Mouse (Mus musculus): ENCODE results near the gene Slc25a41. TPM values are rescaled to one million over a fixed set of nuclear protein-coding genes. Genes with fewer than 3 reads are reported as not detected.
A peak's percentile ranks its signal among the peaks of the same experiment; 100 is the strongest.

The Slc25a41 gene
- total RNA-seq, 2 experiments from 2014 or later, result not detected

- peak; percentile 86 for DNase-seq
Observed at GRCm38 (mm10) chr17:56990115-56990746, 51.2 kb downstream of the Slc25a41 start, which contains the start of gene Clpp. Clpp (plus strand) TSS chr17:56990305.

GRCm38 (mm10) chr17:56989467-56990114, 51.9 kb downstream of the Slc25a41 start:
- peak; percentile 62 for DNase-seq

- DNase-seq, result no peak
Observed at GRCm38 (mm10) chr17:56988921-56989430, 52.5 kb downstream of the Slc25a41 start.

- DNase-seq, result no peak
Observed at GRCm38 (mm10) chr17:56988441-56988840, 53.0 kb downstream of the Slc25a41 start.

- DNase-seq, result no peak
Observed at GRCm38 (mm10) chr17:56986105-56986805, 55.2 kb downstream of the Slc25a41 start.

GRCm38 (mm10) chr17:56985656-56986055, 55.8 kb downstream of the Slc25a41 start:
- no peak for DNase-seq

- DNase-seq, result no peak
Observed at GRCm38 (mm10) chr17:56984886-56985285, 56.6 kb downstream of the Slc25a41 start.

Other genes starting within 250 kb of the Slc25a41 start
- 1 to 10 TPM; 2.6 to 5.5 TPM for gene Rfx2, start 210.6 kb downstream of the Slc25a41 start, total RNA-seq (2021)
- gene Acsbg2, start 167.2 kb downstream of the Slc25a41 start, total RNA-seq (2021), result not detected
- under 1 TPM in 1 of 2 experiments, not detected in 1; 0.11 TPM for gene 1700061G19Rik, start 166.2 kb downstream of the Slc25a41 start, total RNA-seq (2021)
- 10 to 100 TPM; 15.5 to 23.1 TPM for gene Mllt1, start 106.2 kb downstream of the Slc25a41 start, total RNA-seq (2021)
- gene Acer1, start 59.5 kb downstream of the Slc25a41 start, total RNA-seq (2021), result not detected
- gene Clpp, start 51.3 kb downstream of the Slc25a41 start, total RNA-seq (2021), result 10 to 100 TPM; 32.7 to 34.9 TPM
- 10 to 100 TPM; 29.5 to 33.5 TPM for gene Alkbh7, start 44.3 kb downstream of the Slc25a41 start, total RNA-seq (2021)
- not detected for gene Pspn, start 41.6 kb downstream of the Slc25a41 start, total RNA-seq (2021)
- gene Gtf2f1, start 30.4 kb downstream of the Slc25a41 start, total RNA-seq (2021), result 10 to 100 TPM; 24.3 to 28.0 TPM
- not detected for gene Gm17949, start 30.2 kb downstream of the Slc25a41 start, total RNA-seq (2021)
- gene Khsrp, start 10.1 kb downstream of the Slc25a41 start, total RNA-seq (2021), result 10 to 100 TPM; 47.0 to 57.4 TPM
- gene Crb3, start 17.5 kb upstream of the Slc25a41 start, total RNA-seq (2021), result under 1 TPM; 0.54 to 0.81 TPM
- 10 to 100 TPM; 42.1 to 50.9 TPM for gene Slc25a23, start 18.2 kb upstream of the Slc25a41 start, total RNA-seq (2021)
- under 1 TPM; 0.52 to 0.79 TPM for gene Dennd1c, start 36.9 kb upstream of the Slc25a41 start, total RNA-seq (2021)
- gene Tubb4a, start 46.1 kb upstream of the Slc25a41 start, total RNA-seq (2021), result 1 to 10 TPM; 4.2 to 4.6 TPM
- gene Tnfsf9, start 63.7 kb upstream of the Slc25a41 start, total RNA-seq (2021), result under 1 TPM; 0.42 to 0.95 TPM
- gene Cd70, start 108.1 kb upstream of the Slc25a41 start, total RNA-seq (2021), result not detected
- under 1 TPM in 1 of 2 experiments, not detected in 1; 0.14 TPM for gene Tnfsf14, start 152.5 kb upstream of the Slc25a41 start, total RNA-seq (2021)
- gene C3, start 186.5 kb upstream of the Slc25a41 start, total RNA-seq (2021), result 1 to 10 TPM; 1.6 to 3.5 TPM
- 10 to 100 TPM; 22.0 to 23.8 TPM for gene Gpr108, start 206.8 kb upstream of the Slc25a41 start, total RNA-seq (2021)
- 10 to 100 TPM; 69.1 to 74.4 TPM for gene Trip10, start 207.8 kb upstream of the Slc25a41 start, total RNA-seq (2021)
- gene Vav1, start 237.4 kb upstream of the Slc25a41 start, total RNA-seq (2021), result 1 to 10 TPM; 1.5 to 2.4 TPM